Mouse (Mus musculus) frontal cortex, postnatal 14 days (tissue): ENCODE data around the gene Gjc1.
A peak's percentile ranks its signal among the peaks of the same experiment; 100 is the strongest.

Experiments used
- DNase-seq, 2 experiments: peaks; one replicate each; pipeline ENCODE4 v3.0.0; 2022; ENCODE audit warnings: low spot score in 2 of 2

The Gjc1 gene

DNA sequence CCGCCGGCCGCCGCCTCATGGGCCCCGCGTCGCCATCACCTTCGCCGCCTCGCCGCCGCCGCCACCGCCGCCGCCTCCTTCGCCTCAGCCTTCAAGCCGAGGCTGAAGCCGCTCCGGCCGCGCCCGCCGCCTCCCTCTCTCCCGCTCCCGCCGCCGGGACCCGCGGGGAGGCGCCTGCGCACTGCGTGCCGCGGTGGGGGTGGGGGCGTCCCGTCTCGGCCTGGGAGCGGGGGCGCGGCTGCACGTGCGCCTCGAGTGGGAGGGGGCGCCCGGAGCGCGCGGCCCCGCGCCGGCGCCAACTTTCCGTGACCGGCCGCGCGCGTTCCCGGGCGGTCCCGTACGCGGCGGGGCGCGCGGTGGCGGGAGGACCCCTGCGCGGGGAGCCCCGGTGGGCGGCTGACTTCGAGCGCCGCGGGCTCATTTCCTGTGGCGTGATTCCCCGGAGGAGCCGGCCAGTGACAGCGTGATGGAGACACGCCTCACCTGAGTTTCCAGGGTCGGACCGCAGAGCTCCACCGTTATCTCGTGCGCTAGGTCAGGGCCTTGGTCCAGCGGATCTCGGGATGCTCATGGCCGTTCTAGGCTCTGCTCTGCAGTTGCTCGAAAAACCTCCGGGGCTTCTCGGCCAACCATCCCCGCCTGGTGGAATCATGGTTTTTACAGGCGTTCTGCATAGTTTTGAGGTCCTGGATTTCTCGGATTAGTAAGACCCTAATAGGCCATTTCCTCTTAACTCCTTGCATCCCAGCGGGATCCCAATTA lies at the start of gene Gjc1:
Gjc1 (minus strand) TSS at position 680 of the 762 bp plus-strand sequence.
- DNase-seq, result peak; percentile 18 to 25

DNA sequence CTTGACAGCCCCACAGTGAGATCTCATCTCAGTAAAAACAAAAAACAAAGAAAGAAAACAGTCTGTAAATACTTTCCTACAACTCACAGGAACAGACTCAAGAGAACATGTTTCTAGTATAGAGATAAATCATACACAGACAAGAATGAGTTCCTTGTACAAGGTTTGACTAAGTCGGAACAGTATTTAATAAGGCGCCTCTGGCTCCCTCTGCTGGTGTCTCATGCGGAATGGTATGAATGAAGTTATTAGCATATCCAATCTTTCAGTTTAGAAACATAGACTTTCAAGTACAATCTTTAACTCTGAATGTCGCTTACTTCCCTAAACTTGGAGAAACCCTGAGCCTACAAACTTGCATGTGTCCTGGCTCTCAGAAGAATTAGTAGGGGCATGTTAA lies 44.8 kb upstream of the Gjc1 start:
- peak in 1 of 2 experiments; percentile 64 for DNase-seq

DNA sequence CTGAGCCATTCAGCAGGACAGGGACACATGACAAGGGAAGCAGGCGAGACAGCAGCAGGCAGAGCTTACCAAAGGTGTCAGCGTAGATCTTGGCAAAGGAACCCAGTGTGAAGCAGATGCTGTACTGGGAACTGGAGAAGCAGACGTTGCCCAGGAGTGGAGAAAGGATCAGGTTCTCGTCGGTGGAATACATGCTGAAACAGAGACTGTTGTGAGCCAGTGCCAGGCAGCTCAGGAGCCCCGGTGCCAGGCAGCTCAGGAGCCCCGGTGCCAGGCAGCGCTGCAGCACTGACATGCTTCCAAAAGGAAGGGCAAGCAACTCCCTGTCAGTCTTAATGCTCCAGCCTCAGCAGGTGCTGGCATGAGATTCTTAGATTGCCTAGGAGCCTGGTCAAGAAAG lies 40.4 kb upstream of the Gjc1 start:
- DNase-seq, result no peak

DNA sequence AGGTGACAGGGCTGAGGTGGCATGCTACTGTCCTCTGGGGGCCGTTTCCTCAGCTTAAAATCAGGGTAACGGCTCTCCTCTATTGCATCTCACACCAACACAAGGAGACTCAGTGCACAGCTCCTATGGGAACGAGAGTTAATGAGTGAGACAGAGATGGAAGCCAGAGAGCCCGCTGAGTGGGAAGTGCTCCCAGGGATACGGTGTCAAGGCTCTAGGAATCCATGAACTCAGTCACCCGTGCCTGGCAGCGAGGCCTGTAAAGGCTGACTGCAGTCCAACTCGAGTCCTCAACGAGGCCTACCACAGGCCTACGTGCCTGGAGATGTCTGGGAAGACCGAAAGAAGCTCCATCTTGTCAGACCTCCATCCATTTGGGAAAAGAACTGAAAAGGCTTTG lies 39.5 kb upstream of the Gjc1 start:
- no peak for DNase-seq

DNA sequence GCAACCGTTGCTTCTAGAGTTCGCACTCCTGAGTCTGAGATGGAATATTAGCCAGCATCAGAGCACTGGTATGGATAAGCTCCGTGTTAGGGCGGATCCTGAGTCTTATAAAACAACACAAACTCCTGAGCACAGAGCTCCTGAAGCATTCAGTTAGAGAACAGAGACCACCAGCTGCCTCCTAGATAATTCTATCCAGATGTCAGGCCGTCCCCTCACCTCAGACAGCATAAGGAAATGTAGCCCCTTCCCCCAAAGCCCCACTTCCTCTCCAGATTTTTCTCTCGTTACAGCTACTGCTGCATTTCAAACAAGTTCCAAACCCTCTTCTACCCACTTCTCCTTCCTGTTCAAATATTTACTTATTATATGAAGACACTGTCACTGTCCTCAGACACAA lies 36.4 kb upstream of the Gjc1 start:
- no peak for DNase-seq

DNA sequence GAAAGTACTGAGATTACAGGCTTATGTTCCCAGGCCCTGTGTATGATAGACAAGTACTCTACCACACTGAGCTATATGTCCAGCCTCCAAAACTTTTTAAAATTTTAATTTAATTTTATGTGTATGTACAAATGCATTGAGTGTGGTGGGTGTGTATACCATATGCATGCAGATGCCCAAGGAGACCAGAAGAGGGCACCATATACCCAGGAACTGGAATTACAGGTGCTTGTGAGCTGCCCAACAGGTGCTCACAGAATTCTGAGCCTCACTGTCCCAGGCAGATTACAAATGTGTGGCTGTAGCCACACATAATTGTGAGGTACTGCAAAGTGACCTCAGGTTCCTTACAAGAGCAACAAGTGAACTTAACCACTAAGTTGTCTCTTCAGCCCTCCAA lies 34.3 kb upstream of the Gjc1 start:
- DNase-seq, result no peak

DNA sequence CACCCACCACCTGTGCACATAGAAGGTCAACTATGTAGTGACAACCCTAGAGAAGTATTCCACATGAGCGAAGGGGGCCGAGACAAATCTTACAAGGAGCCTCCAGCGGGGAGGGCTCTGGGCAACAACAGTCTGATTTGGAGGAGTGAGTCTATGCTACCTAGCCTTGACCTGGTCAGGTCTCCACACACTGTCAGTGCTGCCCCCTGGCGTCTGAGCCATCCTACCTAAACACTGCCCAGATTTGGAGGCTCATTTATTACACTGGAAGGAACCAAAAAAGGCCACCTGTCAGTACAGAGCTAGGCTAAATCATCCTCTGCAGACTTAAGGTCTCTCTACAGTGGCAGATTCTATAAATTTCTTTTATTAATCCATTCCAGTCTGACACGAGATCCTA lies 32.4 kb upstream of the Gjc1 start:
- DNase-seq, result no peak

DNA sequence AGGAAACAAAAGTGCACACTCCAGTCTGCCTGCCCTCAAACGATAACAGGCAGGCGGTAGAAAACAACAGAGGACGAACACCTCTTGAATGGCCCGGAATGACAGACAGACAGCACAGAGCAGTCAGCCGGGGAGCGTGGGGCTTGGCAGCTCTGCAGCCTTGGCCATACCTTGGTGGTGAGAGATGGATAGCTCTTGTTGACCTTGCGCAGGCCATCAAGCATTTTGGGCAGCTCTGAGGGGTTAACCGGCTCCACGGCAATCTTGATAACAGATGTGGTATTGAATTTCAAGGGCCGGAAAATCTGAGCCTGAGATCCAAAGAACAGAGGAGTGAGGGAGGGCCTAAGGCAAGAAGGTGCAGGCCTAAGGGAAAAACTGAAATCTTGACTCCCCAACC lies 26.4 kb upstream of the Gjc1 start:
- no peak for DNase-seq

DNA sequence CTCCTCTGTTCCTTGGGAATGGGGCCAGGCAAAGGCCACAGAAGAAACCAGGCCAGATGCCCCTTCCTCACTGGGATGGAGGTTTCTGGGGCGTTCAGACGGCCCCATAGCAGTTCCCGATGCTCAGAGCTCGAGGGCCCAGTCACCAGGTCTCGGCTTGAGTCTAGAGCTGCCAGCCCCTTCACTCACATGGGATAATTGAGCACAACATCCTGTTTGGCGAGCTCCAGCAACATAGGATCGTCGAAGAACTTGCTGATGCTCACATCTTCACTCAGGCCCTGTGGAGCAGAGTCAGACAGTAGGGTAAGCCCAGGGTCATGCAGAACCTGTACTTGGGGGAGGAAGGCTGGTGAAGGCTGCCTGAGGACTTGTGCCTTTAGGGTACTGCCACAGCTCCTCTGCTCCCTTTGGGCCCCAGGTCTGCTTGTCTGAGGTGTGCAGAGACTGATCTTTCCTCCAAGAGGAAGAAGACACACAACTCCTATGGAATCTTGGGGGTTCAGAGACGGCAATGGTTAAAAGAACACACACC lies 19.2 kb upstream of the Gjc1 start:
- no peak for DNase-seq

DNA sequence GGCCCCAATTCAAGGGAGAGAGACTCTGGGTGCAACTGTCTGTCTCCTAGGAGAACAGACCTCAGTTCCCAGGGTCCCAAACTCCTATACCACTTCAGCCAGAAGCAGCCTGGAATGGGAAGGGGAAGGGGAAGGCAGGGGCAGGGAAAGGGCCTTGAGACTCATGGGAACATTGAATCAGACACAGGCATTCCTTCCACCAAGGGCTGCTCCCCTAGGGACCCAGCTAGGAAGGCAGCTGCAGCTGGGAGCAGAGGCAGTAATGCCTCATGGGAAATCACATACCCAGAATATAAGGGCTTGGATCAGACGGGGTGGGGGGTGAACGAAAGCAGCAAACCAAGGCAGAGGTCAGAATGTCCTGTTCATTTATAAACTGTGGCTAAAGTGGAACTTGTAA lies 18.6 kb upstream of the Gjc1 start:
- DNase-seq, result no peak

DNA sequence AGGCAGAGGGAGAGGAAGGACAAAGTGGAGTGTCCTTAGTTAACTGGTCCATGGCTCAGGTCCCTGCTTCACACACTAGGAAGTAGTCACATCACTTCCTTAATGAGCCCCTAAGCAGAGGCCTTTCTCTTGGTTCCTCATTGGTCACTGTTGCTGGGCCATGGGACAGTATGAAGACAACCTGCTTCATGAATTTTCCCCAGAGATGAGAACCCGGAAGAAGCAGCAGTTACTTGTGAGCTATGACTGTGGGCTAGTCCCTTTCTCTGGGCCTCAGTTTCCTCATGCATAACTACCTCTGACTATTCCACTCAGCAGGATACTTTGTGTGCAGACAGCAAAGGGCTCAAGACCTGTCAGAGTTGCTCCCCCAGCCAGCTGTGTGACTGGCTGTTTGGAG lies 17.9 kb upstream of the Gjc1 start:
- no peak for DNase-seq

DNA sequence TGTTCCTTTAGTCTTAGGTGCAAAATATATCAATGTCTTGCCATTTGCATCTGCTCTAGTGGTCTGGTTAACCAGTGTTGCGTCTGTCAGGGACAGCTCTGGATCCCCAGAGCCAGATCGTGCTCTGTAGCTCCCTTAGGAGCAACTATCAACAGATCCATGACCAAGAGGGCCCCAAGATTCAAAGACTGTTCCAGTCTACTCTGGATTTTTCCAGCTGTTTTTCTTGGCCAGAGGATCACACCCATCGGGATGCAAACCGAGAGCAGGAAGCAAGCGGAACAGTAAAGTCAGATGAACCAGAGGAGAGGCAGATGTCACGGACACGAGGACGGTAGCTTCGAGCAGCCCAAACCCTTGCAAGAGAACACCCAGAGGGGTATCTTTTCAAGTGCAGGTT lies 16.6 kb upstream of the Gjc1 start:
- DNase-seq, result no peak

DNA sequence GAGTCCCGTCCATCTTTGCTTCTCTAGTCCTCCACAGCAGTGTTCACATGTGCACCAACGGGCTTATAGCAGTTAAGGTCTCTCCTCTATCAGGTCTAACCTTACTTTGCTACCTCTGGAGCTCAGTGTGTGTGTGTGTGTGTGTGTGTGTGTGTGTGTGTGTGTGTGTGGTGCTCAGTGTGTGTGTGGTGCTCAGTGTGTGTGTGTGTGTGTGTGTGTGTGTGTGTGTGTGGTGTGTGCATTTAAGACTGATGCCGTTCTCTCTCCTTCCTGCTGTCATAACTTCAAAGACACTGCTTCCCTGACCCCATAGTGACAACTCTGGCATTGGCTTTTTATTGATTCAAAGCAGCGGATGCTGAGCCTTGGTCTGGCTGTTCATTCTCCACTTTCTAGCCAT lies 16.0 kb upstream of the Gjc1 start, which contains the start of gene Higd1b:
Higd1b (plus strand) TSS at position 301 of the 400 bp plus-strand sequence.
- no peak for DNase-seq

DNA sequence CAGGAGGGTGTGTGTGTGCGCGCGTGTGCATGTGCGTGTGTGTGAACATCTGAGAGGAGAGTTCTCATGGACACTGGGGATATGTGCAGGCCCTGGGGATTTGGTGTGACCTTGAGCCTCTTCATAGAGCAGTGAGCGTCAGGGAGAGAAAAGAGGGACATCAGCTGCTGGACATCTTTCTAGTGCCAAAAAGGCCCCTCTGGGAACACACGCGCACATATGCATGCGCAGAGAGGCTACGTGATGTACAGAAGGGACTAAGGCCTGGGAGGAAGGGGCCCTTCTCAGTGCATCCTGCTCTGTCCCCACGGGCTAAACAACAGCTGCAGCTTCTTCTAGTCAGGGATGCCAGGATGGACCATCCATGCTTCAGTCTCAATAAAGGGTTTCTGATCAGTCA lies 14.7 kb upstream of the Gjc1 start:
- DNase-seq, result no peak

DNA sequence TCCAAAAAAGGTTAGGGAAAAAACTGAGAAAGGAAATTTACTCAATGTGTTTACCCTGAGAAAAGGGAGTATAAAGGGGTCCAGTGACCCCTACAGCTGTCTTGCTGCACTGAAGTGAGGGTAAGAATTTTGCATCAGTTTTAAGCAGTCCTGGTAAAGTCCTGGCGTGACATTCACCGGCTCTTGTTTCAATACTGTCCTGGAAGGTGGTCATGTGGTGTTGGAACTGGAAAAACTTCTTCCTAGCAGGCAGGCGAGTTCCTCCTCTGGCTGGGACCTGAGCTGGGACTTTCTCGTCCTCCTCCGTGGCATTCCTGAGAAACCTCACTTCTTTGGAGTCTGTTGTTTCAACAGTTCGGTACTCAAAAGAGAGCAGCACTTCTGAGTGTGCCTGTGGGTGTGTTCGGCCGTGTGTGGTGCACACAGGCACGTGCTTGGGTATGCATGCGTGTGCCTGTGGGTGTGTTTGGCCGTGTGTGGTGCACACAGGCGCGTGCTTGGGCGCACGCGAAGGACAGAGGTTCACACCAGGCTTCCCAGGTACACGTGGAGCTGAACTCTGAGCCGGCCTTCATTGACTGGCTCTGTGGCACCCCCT lies 13.3 kb upstream of the Gjc1 start:
- DNase-seq, result no peak

DNA sequence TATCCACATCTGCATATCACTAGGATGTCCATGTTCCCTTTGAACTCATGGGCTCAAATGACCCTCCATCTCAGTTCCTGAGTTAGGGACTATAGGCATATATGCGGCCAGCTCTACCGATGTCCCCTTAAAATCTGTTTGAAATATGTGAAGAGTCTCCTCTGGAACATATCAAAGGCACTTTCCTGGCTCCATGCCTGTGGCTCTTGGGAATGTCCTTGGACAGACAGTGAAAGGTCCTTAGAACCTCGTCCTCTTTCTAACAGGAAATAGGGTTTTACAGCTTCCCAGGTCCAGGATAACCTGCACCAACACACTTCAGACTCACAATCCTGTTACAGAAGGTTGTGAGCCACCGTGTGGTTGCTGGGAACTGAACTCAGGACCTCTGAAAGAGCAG lies 10.8 kb upstream of the Gjc1 start:
- DNase-seq, result no peak

DNA sequence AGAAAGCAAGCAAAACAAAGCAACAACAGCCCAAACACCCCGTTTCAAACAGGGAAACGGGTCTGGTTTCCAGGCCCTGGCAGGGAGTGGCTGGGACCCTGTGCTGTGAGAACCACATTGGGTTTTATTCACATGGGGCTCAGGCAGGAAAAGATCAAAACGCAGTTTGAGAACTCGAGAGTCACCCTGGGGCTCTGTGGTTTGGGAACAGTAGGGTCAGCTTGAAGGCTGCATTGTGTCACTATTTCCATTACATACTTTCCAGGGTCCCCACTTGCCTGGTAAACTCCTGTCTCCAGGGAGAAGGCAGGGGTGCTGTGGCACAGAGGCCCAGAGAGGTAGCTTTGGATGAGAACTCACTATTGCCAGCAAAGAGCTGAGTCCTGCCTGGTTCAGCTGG lies 7.6 kb upstream of the Gjc1 start:
- no peak for DNase-seq

DNA sequence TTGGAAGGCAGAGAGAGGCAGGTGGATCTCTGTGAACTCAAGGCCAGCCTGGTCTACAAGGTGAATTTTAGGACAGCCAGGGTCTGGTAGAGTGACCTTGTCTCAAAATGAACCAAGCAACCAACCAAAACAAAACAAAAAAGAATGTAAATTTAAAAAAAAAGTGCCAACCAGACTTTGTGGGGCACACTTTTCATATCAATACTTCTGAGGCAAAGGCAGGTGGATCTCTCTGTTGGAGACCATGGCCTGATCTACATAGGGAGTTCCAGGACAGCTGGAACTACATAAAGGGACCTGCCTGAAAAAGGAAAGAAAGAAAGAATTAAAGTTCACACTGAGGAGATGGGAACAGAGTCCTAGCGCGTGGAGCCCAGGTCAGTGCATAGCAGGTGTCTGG lies 7.0 kb upstream of the Gjc1 start:
- no peak for DNase-seq

DNA sequence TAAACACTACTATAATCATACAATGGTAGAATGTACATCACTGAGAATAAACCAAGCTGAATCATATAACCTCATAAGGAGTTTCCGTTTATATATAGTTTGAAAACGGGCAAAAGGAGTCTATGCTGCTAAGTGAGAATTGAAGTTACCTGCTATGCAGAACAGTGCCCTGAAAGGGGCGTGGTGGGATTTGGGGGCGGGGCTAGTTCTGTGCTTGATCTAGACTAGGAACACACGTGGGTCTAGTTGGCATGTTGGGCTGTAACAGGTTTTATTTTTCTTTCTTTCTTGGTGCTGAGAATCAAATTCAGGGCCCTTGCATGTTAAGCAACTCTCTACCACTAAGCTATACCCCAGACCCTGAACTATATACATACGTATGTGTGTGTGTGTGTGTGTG lies 1.7 kb upstream of the Gjc1 start:
- DNase-seq, result no peak

DNA sequence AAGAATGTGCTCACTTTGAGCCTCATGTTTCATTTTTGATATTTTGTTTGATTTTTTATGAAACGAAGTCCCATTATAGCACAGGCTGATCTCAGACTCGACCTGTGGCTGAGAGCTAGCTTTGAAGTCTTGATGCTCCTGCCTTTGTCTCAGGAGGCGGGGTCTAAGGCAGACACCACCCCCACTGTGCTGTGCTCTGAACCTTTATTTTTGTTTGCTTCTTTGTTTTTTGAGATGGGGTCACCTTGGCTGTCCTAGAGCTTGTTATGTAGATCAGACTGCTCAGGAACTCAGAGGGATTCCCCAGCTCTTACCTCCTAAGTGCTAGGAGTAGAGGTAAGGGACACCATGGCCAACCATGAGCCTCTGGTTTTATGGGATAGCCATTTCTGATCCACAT lies 932 bp upstream of the Gjc1 start:
- DNase-seq, result no peak

DNA sequence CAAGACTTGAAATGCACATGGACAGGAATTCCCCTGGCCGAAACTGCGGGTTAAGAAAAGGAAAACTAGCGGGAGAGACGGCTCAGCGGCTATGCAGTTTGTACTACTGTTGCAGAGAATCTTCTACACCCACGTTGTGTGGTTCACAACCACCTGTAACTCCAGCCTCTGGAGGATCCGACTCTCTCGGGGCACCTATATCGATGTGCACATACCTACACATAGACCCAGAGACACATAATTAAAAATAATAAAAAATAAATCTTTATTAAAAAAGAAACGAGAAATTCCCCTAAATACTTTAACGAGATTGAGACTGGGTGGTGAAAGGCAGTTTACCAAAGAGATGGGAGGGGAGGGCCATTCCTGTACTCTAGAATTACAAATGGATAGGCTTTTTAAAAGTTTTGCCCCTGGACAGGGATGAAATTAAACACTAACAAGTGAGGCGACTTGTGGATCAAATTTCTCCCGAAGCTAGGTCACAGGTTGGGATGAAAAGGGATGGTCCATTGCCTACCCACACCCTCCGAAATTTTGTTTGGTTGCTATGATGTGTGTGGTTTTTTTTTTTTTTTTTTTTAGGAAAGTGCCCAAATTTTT lies 384 bp upstream of the Gjc1 start:
- DNase-seq, result no peak

DNA sequence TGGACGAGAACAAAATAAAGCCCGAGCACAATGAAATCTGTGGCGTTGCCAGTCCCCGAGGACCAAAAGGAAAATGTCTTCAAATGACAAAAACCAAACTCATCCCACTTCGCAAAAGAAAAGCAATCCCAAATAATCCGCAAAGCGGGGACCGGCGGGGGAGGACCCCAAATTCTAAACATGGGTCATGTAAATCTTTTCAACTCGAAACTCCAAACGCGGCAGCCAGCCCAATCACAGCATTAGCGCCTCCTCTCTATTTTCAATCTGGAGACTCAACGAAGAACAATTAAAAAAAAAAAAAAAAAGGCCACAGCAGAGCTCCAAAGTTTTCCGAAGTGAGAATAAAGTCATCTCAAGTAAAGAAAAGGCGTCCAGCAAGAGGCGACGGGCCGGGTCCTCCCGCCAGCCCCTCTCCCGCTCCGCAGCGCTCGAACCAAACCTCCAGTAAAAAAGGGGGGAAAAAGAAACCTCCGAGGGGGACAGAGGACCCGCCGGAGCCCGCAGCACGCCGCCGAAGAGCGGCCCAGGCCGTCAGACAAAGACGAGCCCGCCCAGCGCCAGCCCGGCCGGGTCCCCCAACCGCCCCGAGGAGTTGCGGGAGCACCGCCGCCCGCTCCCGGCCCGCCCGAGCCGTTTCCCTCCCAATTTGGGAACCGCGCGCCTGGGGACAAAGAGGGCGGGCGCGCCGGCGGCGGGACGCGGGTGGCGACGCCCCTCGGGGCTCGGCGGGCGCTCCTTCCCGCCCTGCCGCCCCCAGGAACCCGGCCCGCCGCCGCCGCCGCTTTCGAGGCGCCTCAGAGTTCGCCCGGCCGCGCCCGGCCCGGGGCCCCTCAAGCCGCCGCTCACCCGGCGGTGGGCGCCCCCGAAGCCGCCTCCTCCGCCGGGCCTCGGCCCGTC lies 1.1 kb downstream of the Gjc1 start:
- no peak for DNase-seq
